Mouse (Mus musculus): ENCODE measurements at regions not wholly inside any gene's neighbourhood (a gene's known extent, or its start where the extent isn't known, plus 50 kb on each side); places are given as distances from the start of the nearest gene placed in this dataset.

DNA sequence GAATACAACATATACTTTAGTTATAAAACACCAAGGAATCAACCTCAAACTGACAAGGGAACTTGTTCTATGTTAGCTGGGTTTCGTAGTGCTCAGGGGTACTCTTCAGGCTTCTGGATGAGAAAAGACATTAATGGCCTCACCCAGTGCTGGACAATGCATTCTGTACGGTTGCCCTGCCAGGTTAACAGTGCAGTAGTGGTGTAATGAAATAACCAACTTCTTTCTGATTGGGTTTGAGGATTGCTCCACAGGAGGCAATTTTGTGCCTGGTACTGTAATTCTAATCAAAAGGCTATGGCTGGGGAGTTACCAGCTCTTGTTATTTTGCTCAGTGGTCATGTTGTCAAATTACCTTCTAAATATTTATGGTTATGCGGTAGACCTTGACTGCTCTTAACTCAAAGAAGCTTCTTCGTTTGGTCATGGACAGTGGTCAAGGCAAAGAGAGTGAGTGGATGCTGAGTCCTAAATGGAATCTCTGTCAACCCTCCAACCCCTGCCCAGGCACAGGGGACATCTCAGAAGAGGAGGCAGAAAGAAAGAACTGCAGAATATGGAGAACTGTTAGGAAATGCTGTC is 158.8 kb upstream of the B3gat2 start:
- TF ChIP-seq POLR2A (IDR thresholded peaks at IDR 0.05; ENCODE audit: extremely low read depth, insufficient read depth, low read length) (no peak), CTCF (IDR thresholded peaks at IDR 0.05; ENCODE audit: extremely low read depth, insufficient read depth, low read length) (no peak)
